Mouse (Mus musculus) heart, postnatal 0 days (tissue): Measurements from ENCODE around the gene Arhgef10l.

Experiments
- CTCF ChIP-seq: IDR thresholded peaks from 2 replicates; pipeline ENCODE4 v1.5.1; 2016; ENCODE audit warnings: antibody characterized with exemption, control low read depth, low read depth
- EP300 ChIP-seq: IDR thresholded peaks from 2 replicates; pipeline ENCODE4 v1.6.1; 2016; ENCODE audit warnings: antibody characterized with exemption, low read depth

- TF ChIP-seq CTCF = no peak
- TF ChIP-seq EP300 = no peak
These were observed 3.4 kb downstream of the Arhgef10l start for GRCm38 (mm10) chr4:140662453-140662852.
